Mouse (Mus musculus) urinary bladder, adult 2 months (tissue): ENCODE measurements around the gene Tmem104. TPM values are rescaled to one million over a fixed set of nuclear protein-coding genes. Genes with fewer than 3 reads are reported as not detected.

ENCODE experiments used
- DNase-seq: peaks from one replicate; pipeline ENCODE4 v3.0.0; 2022; ENCODE audit warnings: low spot score
- polyA plus RNA-seq: library from polyadenylated mRNA; depleted of rRNA; stranded (reverse); fragments of >200 nt; gene quantifications from 2 replicates; pipeline ENCODE4 v1.2.3, GENCODE M21; 2012; rRNA removed

Tmem104 gene
- polyA plus RNA-seq, result 7.0 and 9.4 TPM in 2 replicates

- DNase-seq, result peak; percentile 98
Measured at GRCm38 (mm10) chr11:115187224-115187639, at the start of gene Tmem104. Gene Tmem104, plus strand, starts transcription at chr11:115187487.

DNA sequence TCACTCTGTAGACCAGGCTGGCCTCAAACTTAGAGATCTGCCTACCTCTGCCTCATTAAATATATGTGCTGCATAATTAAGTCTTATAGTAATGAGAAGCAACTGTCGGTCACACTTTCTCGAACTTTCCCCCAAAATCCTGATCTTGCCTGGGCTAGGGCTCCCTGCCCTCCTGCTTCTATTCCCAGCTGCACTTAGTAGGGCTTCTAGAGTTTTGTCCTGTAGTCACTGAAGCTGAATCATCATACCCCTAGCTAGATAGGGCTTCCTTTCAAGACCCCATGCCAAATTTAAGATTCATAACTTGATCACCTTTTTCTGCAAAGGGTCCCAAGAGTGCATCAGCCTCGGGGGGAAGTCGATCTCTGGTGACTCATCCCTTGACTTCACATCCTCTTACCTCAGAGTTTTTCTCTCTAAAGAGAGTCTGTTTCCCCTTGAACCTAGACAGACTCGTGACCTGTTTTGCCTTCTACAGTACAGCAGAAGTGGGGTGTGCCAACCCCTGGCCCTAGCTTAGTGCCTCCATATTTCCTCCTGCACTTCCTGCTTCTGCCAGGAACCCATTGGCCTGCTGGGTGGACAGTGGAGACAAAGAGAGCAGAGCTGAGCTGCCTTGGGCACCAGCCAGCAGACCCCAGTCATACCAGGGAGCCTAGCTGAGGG lies 48.6 kb upstream of the Tmem104 start:
- no peak for DNase-seq

GRCm38 (mm10) chr11:115141970-115142369 lies 45.3 kb upstream of the Tmem104 start:
- no peak for DNase-seq

GRCm38 (mm10) chr11:115147813-115148212 lies 39.5 kb upstream of the Tmem104 start:
- DNase-seq, result no peak

DNA sequence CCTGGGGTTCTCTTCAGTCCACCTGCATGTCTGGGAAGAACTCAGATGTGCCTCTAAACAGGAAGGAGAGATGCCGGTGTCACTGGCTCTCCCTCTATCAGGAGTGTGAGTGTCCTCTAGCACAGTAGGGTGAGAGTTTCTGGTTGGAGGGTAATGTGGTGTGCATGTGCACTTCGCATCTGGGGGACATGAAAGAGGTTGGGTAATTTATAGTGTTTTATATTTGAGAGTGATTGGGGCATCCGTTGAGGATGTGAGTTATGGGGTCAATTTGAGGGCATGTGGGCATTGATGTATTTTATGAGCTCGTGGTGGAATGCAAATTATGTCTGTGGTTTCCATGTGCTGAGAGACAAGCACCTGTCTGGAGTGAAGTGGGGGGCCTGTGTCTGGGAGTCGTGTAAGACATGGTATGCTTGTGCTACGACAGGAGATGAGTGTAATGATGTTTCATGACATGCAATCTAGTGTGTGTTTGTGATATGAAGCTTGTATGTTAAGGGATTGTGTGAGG lies 36.5 kb upstream of the Tmem104 start:
- no peak for DNase-seq

DNA sequence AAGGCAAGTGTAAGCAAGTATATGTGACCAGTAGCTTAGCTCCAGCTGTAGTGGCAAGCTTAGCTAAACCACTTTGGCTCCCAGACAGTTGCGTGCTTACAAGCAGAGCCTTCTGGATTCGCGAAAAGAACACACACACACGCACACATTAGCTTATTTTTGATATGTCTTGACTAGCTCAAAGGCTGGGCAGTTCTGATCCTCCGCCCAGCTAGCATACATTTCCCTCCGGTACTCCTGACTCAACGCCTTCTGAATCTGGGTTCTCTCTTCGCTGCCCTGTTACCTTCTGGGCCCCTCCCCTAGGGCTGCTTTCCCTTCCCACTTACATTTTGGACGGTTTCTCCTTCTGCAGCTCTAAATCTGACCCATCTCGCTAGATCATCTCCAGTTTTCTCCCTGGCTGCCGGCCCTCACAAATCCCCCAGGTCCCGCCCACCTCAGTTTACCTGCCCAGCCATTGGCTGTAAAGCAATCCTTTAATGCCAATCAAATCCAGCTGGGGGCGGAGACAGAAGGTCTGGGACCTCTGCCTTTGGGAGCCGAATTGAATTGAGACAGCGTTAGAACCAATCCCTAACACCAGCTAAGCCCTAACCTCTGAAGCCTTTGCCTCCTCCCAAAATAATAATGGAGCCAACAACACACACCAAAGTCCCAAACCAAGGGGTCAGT lies 35.4 kb upstream of the Tmem104 start:
- no peak for DNase-seq

DNA sequence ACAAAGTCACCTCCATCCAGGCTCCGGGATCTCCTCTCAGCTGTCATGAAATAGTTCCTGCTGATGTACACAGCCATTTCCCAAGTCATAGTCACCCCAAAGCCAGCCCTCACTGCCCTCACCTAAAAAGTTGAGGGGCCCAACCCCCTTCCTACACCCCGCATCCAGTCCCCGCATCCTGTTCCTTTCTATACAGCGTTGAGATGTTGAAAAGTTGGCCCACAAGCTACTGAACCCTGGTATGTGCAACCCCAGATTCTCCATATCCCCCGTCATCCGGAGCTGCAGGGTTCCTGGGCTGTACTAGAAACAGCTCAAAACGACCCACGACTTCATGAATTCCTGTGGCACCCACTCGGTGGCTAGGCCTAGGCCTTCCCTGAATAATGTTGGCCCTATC lies 34.2 kb upstream of the Tmem104 start:
- no peak for DNase-seq

GRCm38 (mm10) chr11:115153699-115154292 lies 33.5 kb upstream of the Tmem104 start:
- DNase-seq, result peak; percentile 64

DNA sequence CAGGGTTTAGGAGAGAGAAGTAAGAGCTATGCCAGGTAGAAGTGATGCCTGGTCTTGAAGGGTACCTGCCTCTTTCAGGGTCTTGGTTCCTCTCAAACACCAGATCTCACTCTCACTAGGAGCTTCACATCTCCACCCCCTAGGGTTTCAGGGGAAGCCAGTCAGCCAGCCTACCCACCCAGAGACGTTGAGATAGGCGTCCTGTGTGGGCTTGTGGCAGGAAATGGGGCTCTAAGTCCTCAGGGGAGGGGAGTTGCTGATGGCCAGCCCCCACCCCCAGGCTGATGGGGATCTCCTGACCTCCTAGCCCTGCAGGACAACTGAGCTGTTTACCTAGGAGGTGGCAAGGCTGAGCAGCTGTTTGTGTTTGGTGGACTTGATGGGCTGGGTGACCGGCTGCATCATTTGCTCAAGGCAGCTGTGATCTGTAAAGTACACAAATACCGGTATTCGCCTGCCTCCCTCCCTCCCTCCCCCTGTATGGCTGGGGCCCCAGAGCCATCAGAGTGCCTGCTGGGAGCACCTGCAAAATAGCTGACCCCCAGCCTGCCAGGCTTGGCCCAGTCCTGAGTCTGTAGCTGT lies 32.1 kb upstream of the Tmem104 start:
- DNase-seq, result no peak

- no peak for DNase-seq
Measured at GRCm38 (mm10) chr11:115157933-115158719, 29.2 kb upstream of the Tmem104 start.

DNA sequence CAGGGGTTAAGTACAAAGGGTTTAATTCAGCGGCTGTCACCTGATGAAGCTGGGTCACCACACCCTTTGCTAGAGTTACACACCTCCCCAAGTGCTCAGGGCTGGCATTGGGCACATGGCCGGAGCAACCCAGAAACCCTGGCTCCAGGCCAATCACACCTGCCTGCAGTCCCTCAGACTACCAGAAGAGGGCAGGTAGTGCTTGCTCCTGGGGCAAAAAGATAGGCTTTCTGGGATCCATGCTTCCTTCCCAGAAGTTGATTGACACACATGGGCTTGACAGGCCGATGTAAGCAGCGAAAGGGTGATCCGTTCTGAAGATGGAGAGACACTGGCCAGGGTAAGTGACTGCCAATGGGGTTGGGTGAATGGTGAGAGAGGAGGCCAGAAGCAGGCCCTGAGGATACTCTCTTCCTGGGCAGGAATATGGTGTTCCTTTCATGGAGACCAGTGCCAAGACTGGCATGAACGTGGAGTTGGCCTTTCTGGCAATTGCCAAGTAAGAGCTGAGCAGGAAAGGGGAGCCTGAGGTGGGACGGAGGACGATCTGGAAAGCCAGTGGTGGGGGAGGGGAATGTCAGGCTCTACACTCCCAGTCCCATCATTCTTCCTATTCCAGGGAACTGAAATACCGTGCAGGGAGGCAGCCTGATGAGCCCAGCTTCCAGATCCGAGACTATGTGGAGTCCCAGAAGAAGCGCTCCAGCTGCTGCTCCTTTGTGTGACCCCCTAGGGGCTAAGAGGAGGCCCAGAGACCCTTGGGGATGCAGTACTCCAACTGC lies 27.1 kb upstream of the Tmem104 start:
- DNase-seq, result peak; percentile 86

GRCm38 (mm10) chr11:115160883-115161577 lies 26.3 kb upstream of the Tmem104 start:
- no peak for DNase-seq

GRCm38 (mm10) chr11:115161578-115162204 lies 25.6 kb upstream of the Tmem104 start:
- DNase-seq, result no peak

- DNase-seq, result no peak
Measured at GRCm38 (mm10) chr11:115162205-115162601, 25.1 kb upstream of the Tmem104 start.

GRCm38 (mm10) chr11:115162832-115163480 lies 24.3 kb upstream of the Tmem104 start, which contains the start of gene Slc9a3r1:
Gene Slc9a3r1, plus strand, starts transcription at chr11:115163341.
- peak; percentile 98 for DNase-seq

GRCm38 (mm10) chr11:115163568-115164150 lies 23.6 kb upstream of the Tmem104 start:
- DNase-seq, result no peak

DNA sequence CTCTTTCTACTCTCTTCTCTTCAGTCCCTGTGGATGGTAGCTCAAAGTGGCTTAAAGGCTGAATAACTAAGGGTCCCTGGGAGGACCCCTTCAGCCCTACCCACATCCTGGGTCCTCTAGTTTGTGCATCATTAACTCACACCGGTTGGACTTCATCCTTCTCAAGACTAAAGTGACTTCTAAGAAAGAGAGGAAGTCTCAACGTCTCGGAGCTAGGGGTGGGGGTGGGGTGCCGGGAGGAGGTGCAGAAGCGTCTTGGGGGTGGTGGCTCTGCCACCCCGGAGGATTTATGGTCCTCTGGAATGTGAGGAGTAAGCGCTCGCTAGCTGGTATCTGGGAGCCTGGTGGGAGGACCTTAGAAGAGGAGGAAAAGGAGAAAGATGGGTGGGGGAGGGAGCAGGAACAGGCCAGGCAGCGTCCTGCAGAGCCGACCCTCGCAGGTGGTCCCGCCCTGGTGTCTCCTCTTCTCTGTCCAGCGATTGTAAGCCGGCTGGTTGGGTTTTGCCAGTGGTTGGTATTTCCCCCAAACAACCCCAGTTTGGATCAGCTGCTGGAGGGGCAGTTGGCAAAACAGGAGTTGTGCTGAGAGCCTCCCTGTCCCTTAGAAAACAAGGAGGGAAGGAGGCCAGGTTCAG lies 22.8 kb upstream of the Tmem104 start:
- DNase-seq, result no peak

DNA sequence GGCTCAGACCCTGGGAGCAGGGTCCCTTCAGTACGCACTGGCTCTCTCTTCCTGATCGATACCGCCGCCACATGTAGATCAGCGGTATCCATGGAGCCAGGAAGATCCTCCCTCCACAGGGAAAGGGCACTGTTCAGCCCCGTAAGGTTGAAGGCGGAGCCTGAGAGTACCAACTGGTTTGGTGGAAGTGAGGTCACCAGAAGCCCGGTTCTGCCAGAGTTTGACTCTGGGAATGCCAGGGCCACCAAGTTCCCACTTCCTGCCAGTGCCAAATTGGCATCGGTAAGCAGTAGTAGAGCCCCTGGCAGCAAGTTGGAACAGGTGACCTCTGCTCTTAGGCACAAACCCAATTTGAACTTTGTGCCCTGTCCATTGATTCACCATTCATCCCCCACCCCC lies 22.3 kb upstream of the Tmem104 start:
- peak; percentile 39 for DNase-seq
